Comparison of ENCODE assay signal across 8 mouse cellular contexts in genomic region chr1:89104066-89104765, GRCm38 (mm10). TPM values are rescaled to one million over a fixed set of nuclear protein-coding genes. Genes with fewer than 3 reads are reported as not detected.
DNase-seq lines count a peak whose midpoint lies in the region; ATAC-seq lines count a peak whose summit lies in the region.

No protein-coding gene starts in this region.

- no peaks in the 10 kb centered on the region for H3K36me3 ChIP-seq in heart, embryonic 15.5 days
- no peaks in the 10 kb centered on the region for H3K36me3 ChIP-seq in midbrain, embryonic 14.5 days (ENCODE audit: control insufficient read depth, insufficient read depth, low read length)

- 51% methylated on average over 13 of the region's 13 CpGs for WGBS in heart, embryonic 15.5 days
- WGBS in midbrain, embryonic 14.5 days = 84% methylated on average over 13 of the region's 13 CpGs

- peak overlapping the region; percentile 31; the same call in 1 of the 2 replicates for H3K9ac ChIP-seq in heart, embryonic 15.5 days
- no peak overlapping the region for H3K9ac ChIP-seq in midbrain, embryonic 14.5 days (replicated peaks; ENCODE audit: low read length)

- no peaks in the 10 kb centered on the region for H3K9me3 ChIP-seq in heart, embryonic 15.5 days (replicated peaks)
- no peaks in the 10 kb centered on the region for H3K9me3 ChIP-seq in midbrain, embryonic 14.5 days (ENCODE audit: control insufficient read depth, low read length)

- peak; percentile 22 for DNase-seq in testis, postnatal 14 days (ENCODE audit: low spot score)
- no peak for DNase-seq in testis, postnatal 10 days (ENCODE audit: low spot score)
- peak; percentile 94 to 96 for DNase-seq in lung, adult 18-20 months
- DNase-seq in urinary bladder, postnatal 36 days (ENCODE audit: low spot score in 2 of 2) = peak; percentile 78 to 88
- no peak for DNase-seq in embryo, embryonic 10.5 days (ENCODE audit: low spot score)
- DNase-seq in left cerebral cortex, adult 9 months (ENCODE audit: low spot score in 2 of 2) = no peak
- DNase-seq in midbrain, embryonic 14.5 days = no peak

- H3K4me3 ChIP-seq in heart, embryonic 15.5 days = no peak overlapping the region
- H3K4me3 ChIP-seq in midbrain, embryonic 14.5 days (replicated peaks; ENCODE audit: low read depth, low read length) = no peak overlapping the region

- no peak for ATAC-seq in heart, embryonic 15.5 days (replicated peaks; ENCODE audit: insufficient number of reproducible peaks, insufficient read depth, low FRiP score, low read depth)
- ATAC-seq in midbrain, embryonic 14.5 days (ENCODE audit: low FRiP score, low TSS enrichment) = no peak

- H3K4me2 ChIP-seq in heart, embryonic 15.5 days = peak overlapping the region; percentile 16; the same call in 1 of the 2 replicates
- no peak overlapping the region for H3K4me2 ChIP-seq in midbrain, embryonic 14.5 days (ENCODE audit: low read length)

- H3K4me1 ChIP-seq in heart, embryonic 15.5 days (replicated peaks) = peaks cover 70% of the 10 kb centered on the region
- H3K4me1 ChIP-seq in midbrain, embryonic 14.5 days (ENCODE audit: control insufficient read depth, insufficient read depth, low read length) = 0 out of 2 replicates have a peak, but pooled peaks cover 10% of the 10 kb centered on the region

- H3K27me3 ChIP-seq in heart, embryonic 15.5 days = no peaks in the 10 kb centered on the region
- no peaks in the 10 kb centered on the region for H3K27me3 ChIP-seq in midbrain, embryonic 14.5 days (ENCODE audit: control insufficient read depth, insufficient read depth, low read length)

- H3K27ac ChIP-seq in heart, embryonic 15.5 days = peak overlapping the region; percentile 92
- H3K27ac ChIP-seq in midbrain, embryonic 14.5 days (replicated peaks; ENCODE audit: low read depth, low read length) = no peak overlapping the region

RNA-seq across cellular contexts. Expression of gene Sh3bp4, which starts 34.0 kb away (rescaled TPM):
- 21.2 and 21.7 TPM in 2 replicates for polyA plus RNA-seq in heart, embryonic 15.5 days (2015; fragmentation: Nextera tagmentation; extraction: Ambion mirVana)
- polyA plus RNA-seq in midbrain, embryonic 14.5 days (2014; fragmentation: Nextera tagmentation; extraction: Ambion mirVana) = 9.7 and 10.6 TPM in 2 replicates

Comparison
In these comparisons a context has a peak if more than half of its experiments do, and no peak if none do; other contexts are left out.
1. DNase-seq: peak in testis, postnatal 14 days (single experiment), lung, adult 18-20 months (2 of 2) and urinary bladder, postnatal 36 days (2 of 2); none in testis, postnatal 10 days (single experiment), embryo, embryonic 10.5 days (single experiment), left cerebral cortex, adult 9 months (0 of 2) and midbrain, embryonic 14.5 days (single experiment).